Mouse (Mus musculus) splenic B cell, adult 2 months (primary cell): Measurements from ENCODE around the gene Rbm38.

ENCODE experiments used
- DNase-seq: peaks from one replicate; pipeline ENCODE4 v3.0.0-alpha.2; 2011; ENCODE audit warnings: low read depth, low spot score
- H3K27me3 ChIP-seq: 2 replicates; pipeline ENCODE4 v1.6.1; 2012; ENCODE audit warnings: mild to moderate bottlenecking, low read length, moderate library complexity, mixed read lengths; ENCODE audit not compliant: control insufficient read depth, poor library complexity, insufficient read depth, severe bottlenecking
- H3K36me3 ChIP-seq: 2 replicates; pipeline ENCODE4 v1.6.1; 2012; ENCODE audit warnings: mild to moderate bottlenecking, low read length, moderate library complexity, mixed read lengths; ENCODE audit not compliant: control insufficient read depth, poor library complexity, insufficient read depth, severe bottlenecking

Gene Rbm38

DNA sequence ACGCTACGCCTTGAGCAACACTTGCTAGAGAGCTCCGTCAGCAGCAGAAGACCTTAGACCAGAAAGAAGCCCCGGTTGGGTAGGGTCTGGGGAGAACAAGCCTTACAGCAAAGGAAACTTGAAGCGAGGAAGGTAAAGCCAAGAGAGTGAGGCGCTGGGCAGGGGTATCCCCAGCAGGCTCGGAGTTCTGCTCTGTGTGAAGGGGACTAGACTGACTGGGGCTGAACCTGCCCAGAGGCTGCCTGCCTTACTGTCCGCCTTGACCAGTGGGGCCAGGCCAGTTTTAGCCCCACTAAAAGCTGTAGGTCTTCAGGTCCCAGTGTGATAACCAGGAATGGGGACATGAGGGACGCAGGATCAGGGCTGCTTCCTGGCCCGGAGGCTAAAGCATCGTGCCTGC lies at the start of gene Rbm38:
Gene Rbm38 (plus strand): TSS at position 69 of the 400 bp plus-strand sequence.
- no peaks in the 10 kb centered on the region for H3K27me3 ChIP-seq
- H3K36me3 ChIP-seq, result peaks cover 6% of the 10 kb centered on the region
- no peak for DNase-seq

DNA sequence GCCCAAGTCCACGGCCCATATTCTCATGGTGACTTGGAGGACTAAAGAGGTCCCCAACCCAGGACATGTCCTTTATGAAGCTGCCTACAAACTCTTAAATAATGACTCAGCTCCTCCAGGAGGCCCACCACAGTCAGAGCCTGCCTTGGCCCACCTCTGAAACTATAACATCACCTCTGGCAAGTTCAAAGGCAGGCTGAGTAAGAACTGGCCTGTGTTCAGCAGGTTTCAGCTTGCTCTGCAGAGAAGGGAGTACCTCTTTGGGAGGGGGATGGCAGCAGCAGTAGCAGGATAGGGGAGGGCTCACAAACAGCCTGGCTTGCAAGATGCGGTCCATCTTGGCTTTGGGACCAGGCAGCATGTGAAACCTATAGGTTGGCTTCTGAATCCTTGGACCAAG lies 48.4 kb upstream of the Rbm38 start:
- no peak for DNase-seq
- Histone ChIP-seq H3K36me3 (no peaks in the 10 kb centered on the region), H3K27me3 (no peaks in the 10 kb centered on the region)

DNA sequence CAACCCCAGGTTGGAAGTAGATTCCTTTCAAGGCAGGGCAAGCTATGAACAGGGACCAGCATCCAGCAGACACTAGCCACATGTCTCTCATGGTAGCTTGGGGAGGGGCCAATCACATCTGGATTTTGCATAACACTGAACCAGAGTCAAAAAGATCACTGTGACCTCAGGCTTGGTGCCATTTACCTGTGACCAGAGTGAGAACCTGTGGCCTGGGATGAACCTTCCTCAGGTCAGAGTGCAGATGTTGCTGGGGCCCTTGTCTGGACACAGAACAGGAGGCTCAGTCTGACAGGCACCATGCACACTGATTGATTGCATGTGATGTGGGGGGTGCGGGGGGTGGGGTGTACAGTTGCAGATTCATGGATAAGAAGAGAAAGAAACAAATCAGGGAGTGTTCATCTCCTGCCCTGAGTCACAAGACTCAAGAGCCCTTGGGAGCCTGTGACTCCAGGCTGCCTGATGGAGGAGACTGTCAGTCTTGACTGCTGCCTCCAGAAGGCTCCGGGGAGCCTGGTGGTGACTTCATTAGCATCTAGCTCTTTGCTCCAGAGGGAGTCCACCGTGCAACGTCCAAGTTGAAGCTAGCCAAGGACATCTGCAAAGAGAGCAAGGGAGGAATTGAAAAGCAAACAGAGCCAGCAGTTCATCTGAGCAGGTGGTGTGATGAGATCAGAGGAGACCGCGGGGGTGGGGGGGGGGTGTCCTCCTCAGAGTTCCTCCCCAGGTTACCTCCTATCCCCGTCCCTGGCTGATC lies 46.3 kb upstream of the Rbm38 start:
- H3K36me3 ChIP-seq, result no peaks in the 10 kb centered on the region
- H3K27me3 ChIP-seq, result no peaks in the 10 kb centered on the region
- DNase-seq, result no peak

DNA sequence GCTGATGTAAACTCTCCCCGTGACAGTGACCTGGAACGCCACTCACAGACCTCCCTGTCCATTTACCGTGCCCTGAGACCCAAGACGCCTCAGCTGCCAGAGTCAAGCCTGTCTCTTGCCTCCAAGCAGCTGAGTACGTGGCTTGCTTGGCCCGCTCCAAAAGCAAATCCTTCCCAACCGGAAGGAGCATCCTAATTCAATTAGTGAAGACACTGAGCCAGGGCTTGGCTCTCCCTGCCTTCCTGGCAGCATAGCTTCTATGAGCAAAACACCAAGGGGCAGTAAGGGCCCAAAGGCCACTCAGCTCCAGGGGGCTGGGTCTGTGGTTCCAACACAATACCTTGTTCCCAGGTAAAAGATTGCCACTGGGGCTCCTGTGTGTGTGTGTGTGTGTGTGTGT lies 45.6 kb upstream of the Rbm38 start:
- H3K36me3 ChIP-seq, result no peaks in the 10 kb centered on the region
- H3K27me3 ChIP-seq, result no peaks in the 10 kb centered on the region
- no peak for DNase-seq

DNA sequence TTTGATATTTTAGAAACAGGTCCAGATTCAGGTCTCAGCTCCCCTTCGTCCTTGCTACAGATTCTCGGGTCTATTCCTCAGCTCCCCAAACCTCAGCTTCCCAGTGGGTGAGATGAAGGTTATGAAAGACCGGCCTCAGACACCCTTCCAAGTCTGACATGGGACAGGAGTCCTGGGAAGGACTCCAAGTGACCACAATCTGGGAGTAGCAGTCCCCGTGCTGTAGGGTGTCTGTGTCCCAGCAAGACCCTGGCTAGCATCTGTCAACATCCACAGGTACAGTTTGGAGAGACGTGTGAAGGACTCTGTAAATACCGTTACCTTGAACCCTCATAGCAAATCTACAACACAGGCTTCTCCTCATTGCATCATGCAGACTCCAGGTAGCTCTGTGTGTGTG lies 45.1 kb upstream of the Rbm38 start:
- Histone ChIP-seq H3K36me3 (no peaks in the 10 kb centered on the region), H3K27me3 (no peaks in the 10 kb centered on the region)
- DNase-seq, result no peak

DNA sequence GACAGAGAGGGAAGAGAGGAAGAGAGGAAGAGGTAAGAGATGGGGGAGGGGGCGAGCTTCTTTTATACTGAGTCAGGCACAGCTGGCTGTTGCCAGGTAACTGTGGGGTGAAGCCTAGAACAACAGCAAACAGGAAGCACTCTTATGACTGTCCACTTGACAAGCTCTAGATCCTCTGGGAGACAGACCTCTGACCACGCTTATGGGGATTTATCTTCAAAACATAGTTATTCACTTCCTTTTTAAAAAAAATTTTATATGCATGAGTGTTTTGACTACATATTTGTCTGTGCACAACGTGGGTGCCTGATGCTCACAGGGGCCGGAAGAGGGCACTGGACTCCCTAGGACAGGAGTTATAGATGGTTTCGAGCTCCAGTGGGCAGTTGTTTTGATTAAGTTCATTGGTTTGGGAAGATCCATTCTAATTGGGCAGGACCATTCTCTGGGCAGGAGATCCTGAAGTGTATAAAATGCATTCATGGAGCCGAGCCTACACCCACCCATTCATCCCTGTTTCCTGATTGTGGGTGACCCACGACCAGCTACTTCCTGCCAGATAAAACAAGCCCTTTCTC lies 43.5 kb upstream of the Rbm38 start:
- Histone ChIP-seq H3K36me3 (no peaks in the 10 kb centered on the region), H3K27me3 (no peaks in the 10 kb centered on the region)
- peak; percentile 75 for DNase-seq

DNA sequence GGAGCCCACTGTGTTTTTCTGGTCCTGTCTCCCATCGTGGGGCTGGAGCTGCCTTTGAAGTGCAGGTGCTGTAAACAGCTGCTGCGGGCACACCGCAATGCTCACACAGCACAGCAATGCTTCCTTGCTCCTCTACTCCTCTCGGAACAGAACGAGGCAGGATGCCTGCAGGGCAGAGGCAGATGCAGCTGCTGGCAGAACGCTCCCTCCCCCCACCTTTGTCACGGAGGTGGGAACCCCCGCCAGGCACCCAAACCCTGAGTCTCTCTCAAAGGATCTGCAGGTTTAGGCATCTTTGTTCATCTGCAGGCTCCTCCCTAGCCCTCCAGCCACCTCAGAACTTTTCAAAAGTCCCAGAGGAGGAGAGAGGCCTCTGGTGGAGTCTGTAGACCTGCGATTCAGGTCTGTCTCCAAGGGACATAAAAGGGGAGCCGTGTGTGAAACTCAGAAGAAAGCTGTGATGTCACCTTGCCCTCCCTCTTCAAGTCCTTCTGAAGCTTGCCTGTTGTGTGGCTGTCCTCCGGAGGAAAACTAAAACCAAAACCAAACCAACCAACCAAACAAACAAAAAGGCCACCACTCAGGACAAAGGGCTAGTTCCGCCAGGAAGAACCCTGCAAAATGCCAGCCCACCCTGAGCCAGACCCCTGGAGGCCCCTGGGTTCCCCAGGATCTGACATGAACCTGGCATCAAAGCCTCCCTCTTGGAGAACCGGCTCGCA lies 42.7 kb upstream of the Rbm38 start, which contains the start of gene Spo11:
Gene Spo11 (plus strand): TSS at position 292 of the 722 bp plus-strand sequence.
- Histone ChIP-seq H3K27me3 (no peaks in the 10 kb centered on the region), H3K36me3 (no peaks in the 10 kb centered on the region)
- DNase-seq, result peak; percentile 51

DNA sequence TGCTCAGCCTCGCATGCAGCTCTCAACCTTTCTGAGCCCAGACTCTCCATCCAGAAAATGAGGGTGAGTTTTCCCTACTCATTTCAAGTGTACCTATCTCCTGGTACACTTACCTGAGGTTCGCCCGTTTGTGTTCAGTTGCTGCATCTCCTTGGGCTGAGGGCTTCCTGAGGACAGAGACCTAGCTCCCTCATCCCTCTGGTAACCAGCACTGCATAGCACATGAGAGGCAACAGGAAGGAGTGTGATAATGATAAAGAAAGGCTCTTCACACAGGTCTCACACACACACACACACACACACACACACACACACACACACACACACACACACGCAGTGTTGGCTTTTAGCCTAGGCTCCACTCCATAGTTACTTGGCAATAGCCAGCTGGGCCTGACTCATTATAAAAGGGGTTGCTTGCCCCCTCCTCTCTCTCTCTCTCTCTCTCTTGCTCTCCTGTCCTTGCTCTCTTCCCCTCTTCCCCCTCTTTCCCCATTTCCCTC lies 42.1 kb upstream of the Rbm38 start:
- DNase-seq, result no peak
- Histone ChIP-seq H3K27me3 (no peaks in the 10 kb centered on the region), H3K36me3 (no peaks in the 10 kb centered on the region)

DNA sequence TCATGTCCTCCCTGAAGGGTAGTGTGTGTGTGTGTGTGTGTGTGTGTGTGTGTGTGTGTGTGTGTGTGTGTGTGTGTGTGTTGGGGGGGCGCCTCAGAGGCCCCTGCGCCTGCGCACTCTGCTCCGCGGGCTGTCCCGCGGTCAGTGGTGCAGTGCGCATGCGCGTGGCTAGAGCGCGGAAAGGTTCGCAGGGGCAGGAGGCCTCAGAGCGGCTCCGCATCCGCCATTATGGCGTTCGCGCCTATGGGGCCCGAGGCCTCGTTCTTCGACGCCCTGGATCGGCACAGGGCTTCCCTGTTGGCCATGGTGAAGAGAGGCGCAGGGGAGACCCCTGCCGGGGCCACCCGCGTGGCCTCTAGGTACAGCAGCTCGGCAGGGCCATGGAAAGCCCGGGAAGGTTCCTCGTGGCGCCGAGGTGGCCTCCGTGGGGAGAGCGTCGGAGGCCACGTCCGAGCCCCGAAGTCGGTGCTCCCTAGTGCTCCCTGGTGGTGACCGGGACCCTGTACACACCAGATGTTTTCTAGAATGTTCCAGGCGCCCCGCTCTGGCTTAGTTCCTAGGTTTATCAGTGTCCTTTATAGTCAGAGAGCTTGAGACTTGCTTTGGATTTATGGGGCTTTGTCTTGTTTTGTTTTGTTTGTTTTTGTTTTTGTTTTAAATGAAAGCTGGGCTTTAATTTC lies 40.5 kb upstream of the Rbm38 start:
- no peaks in the 10 kb centered on the region for H3K36me3 ChIP-seq
- no peak for DNase-seq

DNA sequence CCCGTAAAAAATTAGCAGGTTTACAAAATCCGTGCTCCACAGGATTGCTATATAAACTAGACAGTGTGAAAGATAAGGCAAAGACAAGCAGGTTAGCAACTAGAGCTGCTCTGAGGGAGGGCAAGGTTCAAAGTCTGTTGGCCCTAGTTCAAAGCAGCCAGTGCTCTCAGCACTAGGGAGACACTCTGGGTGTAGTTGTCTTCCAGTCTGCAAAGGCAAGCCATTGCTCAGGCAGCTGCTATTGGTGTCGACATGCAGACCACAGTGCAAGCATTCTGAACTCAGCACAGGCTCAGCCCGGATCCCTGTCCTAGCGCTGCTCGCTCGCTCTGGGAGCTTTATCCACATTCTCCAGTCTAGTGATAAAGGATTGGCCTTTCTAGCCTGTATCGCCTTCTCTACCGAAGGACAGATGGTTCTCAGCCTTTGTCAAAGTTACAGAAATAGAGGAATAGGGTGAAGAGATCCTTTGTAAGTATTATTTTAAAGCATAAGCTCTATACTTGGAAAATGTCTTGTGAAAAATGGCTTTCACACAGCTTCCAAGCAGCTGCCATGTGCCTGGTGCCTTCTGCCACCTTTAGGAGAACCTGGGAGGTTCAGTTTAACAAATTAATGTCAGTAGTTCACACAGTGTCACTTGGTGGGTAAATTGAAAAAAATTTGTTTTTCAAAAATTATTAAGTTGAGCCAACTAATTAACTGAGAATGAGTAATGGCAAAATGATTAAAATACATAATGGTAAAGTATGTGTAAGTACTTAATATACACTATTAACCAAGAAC lies 37.3 kb upstream of the Rbm38 start:
- DNase-seq, result no peak
- Histone ChIP-seq H3K36me3 (no peaks in the 10 kb centered on the region), H3K27me3 (no peaks in the 10 kb centered on the region)

More for the DNA sequence above, 40.5 kb upstream of the Rbm38 start:
- H3K27me3 ChIP-seq, result no peaks in the 10 kb centered on the region

DNA sequence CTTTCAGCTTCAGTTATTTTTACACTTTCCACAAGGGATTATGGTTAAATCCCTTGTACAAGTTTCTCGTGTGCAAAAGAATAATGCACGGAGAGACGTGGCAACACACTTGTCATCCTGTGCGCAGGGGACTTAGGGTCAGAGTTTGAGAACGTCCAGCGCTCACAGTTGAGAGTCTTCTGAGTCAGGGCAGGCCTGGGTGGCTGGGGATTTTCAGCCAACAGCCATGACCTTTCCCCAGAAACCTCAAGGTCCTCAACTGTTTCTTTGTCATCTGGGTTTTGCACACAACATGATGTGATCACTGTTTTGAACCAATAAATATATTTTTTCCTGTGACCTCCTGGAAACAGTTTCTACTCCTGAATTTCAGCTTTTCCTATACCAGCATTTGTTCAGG lies 30.1 kb upstream of the Rbm38 start:
- no peaks in the 10 kb centered on the region for H3K36me3 ChIP-seq
- H3K27me3 ChIP-seq, result no peaks in the 10 kb centered on the region
- DNase-seq, result no peak

DNA sequence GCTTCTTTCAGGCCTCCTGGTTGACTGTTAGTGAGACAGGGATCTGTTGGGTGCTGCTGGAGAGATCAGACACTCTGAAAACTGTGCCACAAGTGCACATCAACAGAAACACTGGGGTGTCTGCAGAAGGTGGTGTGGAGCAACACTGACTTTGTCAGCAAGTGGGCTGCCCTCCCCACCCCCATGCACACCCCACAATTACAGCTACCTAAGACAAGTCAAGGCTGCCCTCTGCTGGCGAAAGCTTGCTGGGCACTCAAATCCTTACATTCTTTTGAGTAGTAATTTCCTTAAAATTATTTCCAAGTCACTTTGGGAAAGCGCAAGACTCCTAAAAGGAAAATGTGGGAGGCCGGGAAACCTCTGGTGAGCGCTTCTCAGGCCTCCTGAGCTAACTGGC lies 24.1 kb upstream of the Rbm38 start:
- no peaks in the 10 kb centered on the region for H3K27me3 ChIP-seq
- no peaks in the 10 kb centered on the region for H3K36me3 ChIP-seq
- peak; percentile 86 for DNase-seq

DNA sequence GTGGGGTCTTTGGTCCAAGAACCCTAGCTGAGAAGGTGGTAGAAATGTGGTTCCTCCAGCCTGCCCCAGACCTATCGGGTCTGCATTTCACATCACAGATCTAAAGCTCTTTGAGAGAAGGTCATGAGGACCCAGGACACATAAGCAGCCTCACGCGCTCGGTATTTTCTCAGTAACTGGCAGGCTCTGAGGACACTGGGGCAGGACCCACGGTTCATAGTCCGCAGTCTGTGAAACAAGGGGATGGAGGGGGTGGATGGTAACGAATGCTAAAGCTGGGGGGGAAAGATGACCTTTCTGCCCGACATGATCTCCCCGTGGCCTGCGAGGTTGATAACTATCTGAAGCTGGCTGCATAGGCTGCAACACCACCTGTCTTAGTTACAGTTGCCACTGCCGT lies 22.6 kb upstream of the Rbm38 start:
- no peak for DNase-seq
- Histone ChIP-seq H3K36me3 (no peaks in the 10 kb centered on the region; the same call in 1 of the 2 replicates), H3K27me3 (no peaks in the 10 kb centered on the region)

DNA sequence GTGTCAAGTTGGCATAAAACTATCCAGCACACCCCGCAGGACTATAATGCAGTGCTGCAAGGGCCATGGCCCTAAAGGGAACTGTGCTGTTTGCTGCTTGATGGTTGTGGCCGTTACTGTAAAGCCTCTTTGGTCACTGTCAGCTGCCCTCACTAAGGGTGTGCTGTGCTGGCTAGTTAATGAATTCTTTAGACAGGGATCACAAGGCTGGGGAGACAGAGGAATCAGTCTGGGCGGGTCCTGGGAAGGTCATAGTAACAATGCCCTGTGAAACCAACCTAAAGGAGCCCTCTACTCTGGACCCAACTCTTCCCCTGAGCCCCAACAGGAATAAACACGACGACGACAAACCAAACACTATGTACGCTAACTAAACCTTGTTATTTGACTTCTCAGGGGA lies 21.8 kb upstream of the Rbm38 start:
- peaks cover 1% of the 10 kb centered on the region; the same call in 1 of the 2 replicates for H3K36me3 ChIP-seq
- H3K27me3 ChIP-seq, result no peaks in the 10 kb centered on the region
- DNase-seq, result no peak
